Mouse (Mus musculus) kidney, postnatal 14 days (tissue): ENCODE measurements around the gene Brca2.

Experiments used
- DNase-seq: peaks from one replicate; pipeline ENCODE4 v3.0.0; 2022; ENCODE audit warnings: mixed read lengths

The Brca2 gene

GRCm38 (mm10) chr5:150566226-150566625 is 43.8 kb downstream of the Brca2 start:
- DNase-seq, result no peak

GRCm38 (mm10) chr5:150566971-150567370 is 44.5 kb downstream of the Brca2 start:
- DNase-seq, result no peak

- DNase-seq, result peak; percentile 48
Observed at GRCm38 (mm10) chr5:150570496-150571219, 48.2 kb downstream of the Brca2 start.

GRCm38 (mm10) chr5:150574403-150574802 is 52.0 kb downstream of the Brca2 start:
- no peak for DNase-seq

GRCm38 (mm10) chr5:150574885-150575284 is 52.5 kb downstream of the Brca2 start:
- no peak for DNase-seq

GRCm38 (mm10) chr5:150576832-150577231 is 54.4 kb downstream of the Brca2 start:
- DNase-seq, result no peak

- DNase-seq, result peak; percentile 14
Observed at GRCm38 (mm10) chr5:150578613-150579171, 56.3 kb downstream of the Brca2 start.

- no peak for DNase-seq
Observed at GRCm38 (mm10) chr5:150581180-150581579, 58.8 kb downstream of the Brca2 start.

- DNase-seq, result no peak
Observed at GRCm38 (mm10) chr5:150583181-150583580, 60.8 kb downstream of the Brca2 start.

GRCm38 (mm10) chr5:150583622-150584336 is 61.3 kb downstream of the Brca2 start:
- DNase-seq, result peak; percentile 5

- no peak for DNase-seq
Observed at GRCm38 (mm10) chr5:150584337-150584729, 61.9 kb downstream of the Brca2 start.

- no peak for DNase-seq
Observed at GRCm38 (mm10) chr5:150589945-150590344, 67.5 kb downstream of the Brca2 start.

GRCm38 (mm10) chr5:150592186-150592903 is 69.9 kb downstream of the Brca2 start:
- no peak for DNase-seq

GRCm38 (mm10) chr5:150592904-150593755 is 70.7 kb downstream of the Brca2 start:
- DNase-seq, result peak; percentile 25

- DNase-seq, result peak; percentile 62
Observed at GRCm38 (mm10) chr5:150593756-150594648, 71.6 kb downstream of the Brca2 start.

- DNase-seq, result no peak
Observed at GRCm38 (mm10) chr5:150594649-150595339, 72.4 kb downstream of the Brca2 start.

- DNase-seq, result no peak
Observed at GRCm38 (mm10) chr5:150595366-150596016, 73.1 kb downstream of the Brca2 start.

GRCm38 (mm10) chr5:150597088-150597487 is 74.7 kb downstream of the Brca2 start, which contains the start of gene N4bp2l1:
Gene N4bp2l1 (minus strand): TSS chr5:150597188.
- no peak for DNase-seq

- peak; percentile 19 for DNase-seq
Observed at GRCm38 (mm10) chr5:150598202-150599119, 76.0 kb downstream of the Brca2 start.
